Mouse (Mus musculus): Measurements from ENCODE around the gene Phlda1. TPM values are rescaled to one million over a fixed set of nuclear protein-coding genes. Genes with fewer than 3 reads are reported as not detected.

The Phlda1 gene
- total RNA-seq, 2 experiments from 2014 or later: 39.6 to 40.9 TPM

- peak; percentile 54 to 67 for DNase-seq (ENCODE audit: low spot score in 2 of 2)
Observed at GRCm38 (mm10) chr10:111527057-111527456, 21.0 kb downstream of the Phlda1 start.

GRCm38 (mm10) chr10:111527613-111528012 lies 21.5 kb downstream of the Phlda1 start:
- no peak for DNase-seq (ENCODE audit: low spot score in 2 of 2)

GRCm38 (mm10) chr10:111528283-111528682 lies 22.2 kb downstream of the Phlda1 start:
- DNase-seq (ENCODE audit: low spot score in 2 of 2): no peak

- no peak for DNase-seq (ENCODE audit: low spot score in 2 of 2)
Observed at GRCm38 (mm10) chr10:111530398-111530797, 24.3 kb downstream of the Phlda1 start.

GRCm38 (mm10) chr10:111534691-111535090 lies 28.6 kb downstream of the Phlda1 start:
- DNase-seq (ENCODE audit: low spot score in 2 of 2): no peak

- DNase-seq (ENCODE audit: low spot score in 2 of 2): no peak
Observed at GRCm38 (mm10) chr10:111537410-111537809, 31.3 kb downstream of the Phlda1 start.

GRCm38 (mm10) chr10:111539724-111540324 lies 33.7 kb downstream of the Phlda1 start:
- DNase-seq (ENCODE audit: low spot score in 2 of 2): peak; percentile 54 to 80

GRCm38 (mm10) chr10:111540678-111541077 lies 34.6 kb downstream of the Phlda1 start:
- DNase-seq (ENCODE audit: low spot score in 2 of 2): no peak

- DNase-seq (ENCODE audit: low spot score in 2 of 2): no peak
Observed at GRCm38 (mm10) chr10:111543106-111543505, 37.0 kb downstream of the Phlda1 start.

- peak in 1 of 2 experiments; percentile 15 for DNase-seq (ENCODE audit: low spot score in 2 of 2)
Observed at GRCm38 (mm10) chr10:111543781-111544260, 37.7 kb downstream of the Phlda1 start.

GRCm38 (mm10) chr10:111544311-111544710 lies 38.2 kb downstream of the Phlda1 start:
- no peak for DNase-seq (ENCODE audit: low spot score in 2 of 2)

- DNase-seq (ENCODE audit: low spot score in 2 of 2): no peak
Observed at GRCm38 (mm10) chr10:111545648-111546047, 39.6 kb downstream of the Phlda1 start.

GRCm38 (mm10) chr10:111547881-111548372 lies 41.8 kb downstream of the Phlda1 start:
- DNase-seq (ENCODE audit: low spot score in 2 of 2): peak; percentile 28 to 35

GRCm38 (mm10) chr10:111550075-111550695 lies 44.1 kb downstream of the Phlda1 start:
- DNase-seq (ENCODE audit: low spot score in 2 of 2): no peak

- DNase-seq (ENCODE audit: low spot score in 2 of 2): no peak
Observed at GRCm38 (mm10) chr10:111553695-111554094, 47.6 kb downstream of the Phlda1 start.

GRCm38 (mm10) chr10:111554651-111555050 lies 48.6 kb downstream of the Phlda1 start:
- no peak for DNase-seq (ENCODE audit: low spot score in 2 of 2)

GRCm38 (mm10) chr10:111558211-111558610 lies 52.1 kb downstream of the Phlda1 start:
- DNase-seq (ENCODE audit: low spot score in 2 of 2): no peak

Other genes starting within 250 kb of the Phlda1 start
- gene Bbs10, start 207.6 kb upstream of the Phlda1 start, total RNA-seq (2021): 1 to 10 TPM; 4.4 to 6.4 TPM
- gene Nap1l1, start 33.1 kb upstream of the Phlda1 start, total RNA-seq (2021): 100 to 1,000 TPM; 234 to 248 TPM